Mouse (Mus musculus): Measurements from ENCODE around the gene Gm12355.

DNA sequence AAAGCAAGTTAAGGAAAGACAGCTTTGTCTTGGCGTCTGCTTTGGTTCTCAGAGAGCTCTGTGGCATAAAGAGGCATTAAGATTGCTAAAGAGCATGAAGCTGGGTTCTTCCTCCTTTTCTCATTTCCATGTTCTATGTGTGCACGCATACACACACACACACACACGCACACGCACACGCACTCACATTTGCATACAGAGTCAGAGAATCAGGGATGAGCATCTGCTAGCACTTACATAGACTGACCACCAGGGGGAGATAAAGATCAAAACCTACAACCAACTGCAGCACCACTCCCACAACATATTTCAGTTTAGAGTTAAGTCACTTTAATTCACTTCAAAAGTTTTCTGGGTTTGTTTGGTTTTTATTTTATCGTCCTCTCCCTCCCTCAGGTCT, 35.1 kb upstream of the Gm12355 start:
- no peak for TF ChIP-seq GATA2 (IDR thresholded peaks at IDR 0.05; ENCODE audit: borderline replicate concordance, low read depth, low read length)
- TF ChIP-seq CTCF (IDR thresholded peaks at IDR 0.05; ENCODE audit: low read depth, low read length) = peak; percentile 79

Data from G1E (cell line).